Mouse (Mus musculus) megakaryocyte-erythroid progenitor cell, adult 5-6 weeks (primary cell): ENCODE measurements around the gene Ubash3b. TPM values are rescaled to one million over a fixed set of nuclear protein-coding genes. Genes with fewer than 3 reads are reported as not detected.
A peak's percentile ranks its signal among the peaks of the same experiment; 100 is the strongest.

Source experiments
- ATAC-seq: replicated peaks from 2 replicates; pipeline ENCODE4 v1.8.0; 2016; ENCODE audit warnings: mild to moderate bottlenecking, inconsistent platforms; ENCODE audit not compliant: severe bottlenecking, poor library complexity, low FRiP score, low TSS enrichment
- total RNA-seq, 2 experiments: library from RNA; stranded (forward) in 1 of 2; stranded (reverse) in 1 of 2; fragments of 200-1000, 215-1000 nt in 1 of 2; fragments of >200 nt in 1 of 2; fragmentation: Nextera tagmentation in 1 of 2; gene quantifications; 2 replicates each; pipeline ENCODE4 v1.2.3; 2014 to 2017

The Ubash3b gene
- total RNA-seq, 2 experiments from 2014 or later = 4.0 to 5.6 TPM

DNA sequence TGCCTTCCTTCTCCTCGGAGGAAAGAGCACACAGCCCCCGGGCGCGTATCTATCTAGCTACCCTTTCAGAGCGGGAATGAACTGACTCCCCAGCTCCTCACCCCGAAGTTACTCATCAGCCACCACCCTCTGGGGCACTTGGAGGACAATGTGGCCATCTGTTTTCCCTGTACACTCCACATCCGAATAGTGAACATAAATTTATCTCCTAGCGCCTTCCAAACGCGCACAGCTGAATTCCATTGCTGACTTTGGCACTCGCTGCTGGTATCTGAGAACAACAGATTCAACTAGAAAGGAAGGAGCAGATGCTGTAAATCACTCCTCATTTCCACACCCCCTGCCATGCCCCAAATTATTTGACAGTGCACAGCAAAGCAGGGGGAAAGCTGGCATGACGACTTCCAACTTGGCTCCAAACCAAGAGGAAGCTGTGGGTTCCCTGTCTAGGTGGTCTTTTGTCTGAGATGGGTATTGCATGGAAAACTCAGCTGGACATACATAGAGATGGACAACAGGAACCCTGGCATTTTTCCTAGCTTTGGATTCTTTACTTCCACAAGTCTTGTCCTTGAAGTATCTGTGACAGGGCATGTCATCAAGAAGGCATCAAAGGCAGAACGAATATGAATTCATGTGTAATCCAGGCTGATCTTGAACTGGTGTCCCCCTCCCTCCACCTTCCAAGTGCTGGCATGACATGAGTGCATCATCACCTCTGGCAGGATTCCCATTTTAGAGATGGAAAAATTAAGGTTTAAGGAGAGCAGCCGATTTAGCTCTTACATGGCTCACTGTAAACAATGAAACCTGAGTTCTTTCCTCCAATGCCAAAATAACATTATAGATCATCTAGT, 52.9 kb downstream of the Ubash3b start:
- peak; percentile 29; the same call in 1 of the 2 replicates for ATAC-seq

DNA sequence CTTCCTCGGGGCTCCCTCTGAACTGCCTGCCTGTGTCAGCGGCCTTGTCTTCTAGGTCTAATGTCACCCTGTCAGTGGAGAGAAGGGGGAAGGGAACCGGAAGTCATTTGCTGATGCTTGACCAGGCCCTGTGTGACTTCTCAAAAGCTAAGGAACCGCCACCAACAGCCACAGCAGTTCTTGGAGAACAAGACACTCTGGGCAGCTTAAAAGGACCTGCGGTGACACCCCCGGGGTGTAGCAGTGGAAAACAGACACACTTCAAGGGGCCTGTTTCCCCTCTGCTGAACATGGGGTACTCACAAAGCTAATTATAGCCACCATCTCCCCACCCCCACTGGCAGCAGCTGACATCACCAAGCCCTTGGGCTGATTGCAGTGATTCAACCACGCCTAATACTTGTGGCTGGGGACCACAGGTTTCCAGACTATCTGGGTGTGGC, 56.3 kb downstream of the Ubash3b start:
- ATAC-seq = no peak

DNA sequence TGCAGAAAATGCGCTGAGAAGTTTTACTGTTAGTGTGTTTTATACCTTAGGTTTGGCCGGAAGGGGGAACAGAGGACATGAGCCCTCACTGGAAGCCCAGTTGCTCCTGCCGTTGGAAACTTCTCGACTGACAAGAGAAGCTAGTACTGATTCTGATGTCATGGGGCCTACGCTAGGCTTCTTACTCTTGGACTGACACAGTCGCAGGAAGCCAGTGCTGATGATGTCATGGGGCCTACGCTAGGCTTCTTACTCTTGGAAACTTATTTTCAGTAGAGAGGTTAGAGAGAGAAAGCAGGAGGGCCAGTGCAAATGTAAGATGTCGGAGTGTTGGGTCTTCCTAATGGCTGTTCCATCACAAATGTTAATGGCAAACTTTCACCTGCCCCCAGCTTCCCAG, 57.8 kb downstream of the Ubash3b start:
- no peak for ATAC-seq

DNA sequence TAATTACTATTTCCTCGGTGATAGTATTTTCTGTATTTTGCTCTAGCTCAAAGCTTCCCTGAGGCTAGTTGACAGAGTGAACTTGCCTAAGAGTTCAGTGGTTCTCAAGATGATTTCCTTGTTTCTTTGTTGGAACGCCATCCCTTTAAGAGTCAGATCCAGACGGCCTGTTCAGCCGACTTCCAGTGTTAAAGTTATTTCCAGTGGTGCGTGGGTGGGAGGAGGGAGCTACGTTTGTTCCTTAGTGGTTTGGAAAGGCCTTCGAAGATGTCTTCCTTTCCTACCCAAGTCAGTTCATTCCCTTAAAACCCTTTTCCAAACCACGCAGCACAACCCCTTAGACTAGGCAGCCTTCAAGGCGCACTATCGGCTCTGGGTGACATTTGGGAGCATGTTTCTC, 58.9 kb downstream of the Ubash3b start:
- no peak for ATAC-seq

DNA sequence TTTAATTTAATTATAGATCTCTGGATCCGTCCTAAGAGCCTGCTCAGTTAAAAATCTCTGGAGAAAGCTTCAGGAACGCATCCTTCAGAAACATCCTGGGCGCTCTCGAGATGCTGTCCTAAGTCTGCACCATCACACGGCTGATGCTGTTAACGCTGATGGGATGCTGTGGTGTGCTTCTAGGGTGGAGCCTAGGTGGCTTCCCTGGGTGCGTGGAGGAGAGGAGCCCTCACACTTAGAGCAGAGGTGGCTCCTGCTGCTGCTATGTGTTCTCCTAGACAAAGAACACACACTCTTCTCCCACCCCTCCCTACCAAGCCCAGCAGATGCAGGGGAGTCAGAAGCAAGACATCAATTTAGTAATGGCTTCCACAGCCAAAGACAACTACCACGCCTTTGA, 61.6 kb downstream of the Ubash3b start:
- no peak for ATAC-seq

DNA sequence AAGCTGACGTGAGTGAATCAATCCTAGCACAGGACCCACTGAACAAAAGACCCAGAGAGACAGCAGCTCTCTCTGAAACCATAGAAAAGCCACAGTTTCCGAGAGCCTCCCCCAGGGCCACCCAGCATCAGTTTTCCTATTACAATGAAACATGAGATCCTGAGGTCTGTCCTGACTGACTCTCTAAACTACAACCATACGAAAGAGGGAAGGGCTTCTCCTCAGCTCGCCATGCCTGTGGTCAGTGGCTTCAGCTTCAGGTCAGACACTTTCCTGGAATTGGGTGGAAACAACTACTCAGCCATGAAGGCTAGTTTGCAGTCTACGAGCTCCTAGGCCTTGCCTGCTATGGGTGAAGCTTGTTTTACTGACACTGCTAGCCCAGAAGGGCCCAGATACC, 62.4 kb downstream of the Ubash3b start:
- ATAC-seq = no peak

DNA sequence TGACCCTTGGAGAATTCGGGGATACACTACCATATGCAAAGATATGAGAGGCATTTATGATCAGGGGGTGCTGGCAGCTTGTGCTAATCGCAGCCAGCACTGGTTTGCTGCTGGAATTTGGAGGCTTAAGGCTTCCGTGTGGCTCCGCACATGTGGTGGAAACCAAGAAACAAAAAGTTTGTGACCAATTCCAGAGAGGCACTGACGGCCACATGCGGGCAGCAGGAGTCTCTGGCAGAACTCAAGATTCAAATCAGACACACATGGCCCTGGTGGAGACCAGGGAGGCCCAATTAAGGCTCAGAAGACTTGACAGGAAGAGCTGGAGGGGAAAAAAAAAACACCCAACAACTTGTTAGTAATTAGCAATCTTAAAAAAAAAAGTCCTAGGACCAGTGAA, 63.4 kb downstream of the Ubash3b start:
- ATAC-seq = no peak

DNA sequence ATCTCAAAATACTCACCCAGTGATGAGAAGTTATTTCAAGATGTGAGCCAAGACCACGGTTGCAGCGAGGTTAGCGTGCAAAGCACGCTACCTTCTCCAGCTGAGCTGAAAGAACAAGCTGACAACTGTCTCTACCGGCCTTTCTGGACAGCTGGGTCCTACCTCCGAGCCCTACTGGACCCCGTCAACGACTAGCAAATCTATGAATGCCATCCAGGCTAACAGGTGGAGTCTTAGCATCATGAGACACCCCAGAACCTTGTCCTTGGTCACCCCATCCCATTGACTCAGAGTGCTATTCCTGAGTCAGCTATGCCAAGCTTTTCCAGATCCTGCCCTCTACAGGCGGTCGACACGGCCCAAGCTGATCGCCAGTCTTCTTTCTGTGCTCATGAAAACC, 69.5 kb downstream of the Ubash3b start:
- no peak for ATAC-seq

DNA sequence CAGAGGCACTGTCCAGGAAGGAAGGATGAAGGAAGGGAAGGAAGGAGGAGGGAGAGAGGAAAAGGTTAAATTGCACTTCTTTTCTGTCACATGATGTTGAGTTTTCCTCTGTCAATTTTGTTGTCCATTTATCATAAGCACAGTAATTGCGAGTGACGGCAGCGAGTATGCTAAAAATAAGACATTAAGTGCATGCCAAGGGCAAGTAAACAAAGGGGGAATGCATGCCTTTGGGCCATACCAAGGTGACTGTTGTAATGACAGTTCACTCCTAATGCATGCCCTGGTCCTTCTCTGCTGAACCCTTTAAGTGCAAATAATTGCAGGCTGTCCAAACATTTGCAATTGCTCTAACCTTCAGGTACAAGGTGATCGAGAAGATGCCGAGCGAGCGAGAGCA, 70.3 kb downstream of the Ubash3b start:
- no peak for ATAC-seq

DNA sequence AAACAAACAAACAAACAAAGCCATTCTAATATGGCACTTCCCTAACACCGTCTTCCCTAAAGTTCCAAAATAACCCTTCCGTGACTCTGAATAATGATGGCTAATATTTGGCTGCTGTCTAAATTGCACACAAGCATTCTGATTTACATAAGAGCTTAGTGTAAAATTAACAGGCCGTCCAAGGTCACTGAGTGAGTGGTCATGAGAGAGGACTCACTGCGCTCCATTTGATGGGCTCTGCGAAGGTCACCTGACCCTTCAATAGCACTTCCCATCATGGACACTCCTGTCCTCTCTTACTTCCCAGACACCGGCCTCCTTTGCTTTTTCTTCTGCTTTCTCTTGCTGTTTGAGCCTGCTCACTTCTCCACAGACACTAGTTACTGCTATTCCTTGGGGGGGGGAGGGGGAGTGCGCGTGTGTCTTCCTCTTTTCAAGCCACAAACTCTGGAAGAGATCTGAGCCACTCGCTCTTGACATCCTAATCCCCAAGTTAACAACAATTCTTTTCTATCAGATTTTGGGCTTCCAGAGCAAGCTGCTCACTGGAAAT, 73.6 kb downstream of the Ubash3b start:
- no peak for ATAC-seq

DNA sequence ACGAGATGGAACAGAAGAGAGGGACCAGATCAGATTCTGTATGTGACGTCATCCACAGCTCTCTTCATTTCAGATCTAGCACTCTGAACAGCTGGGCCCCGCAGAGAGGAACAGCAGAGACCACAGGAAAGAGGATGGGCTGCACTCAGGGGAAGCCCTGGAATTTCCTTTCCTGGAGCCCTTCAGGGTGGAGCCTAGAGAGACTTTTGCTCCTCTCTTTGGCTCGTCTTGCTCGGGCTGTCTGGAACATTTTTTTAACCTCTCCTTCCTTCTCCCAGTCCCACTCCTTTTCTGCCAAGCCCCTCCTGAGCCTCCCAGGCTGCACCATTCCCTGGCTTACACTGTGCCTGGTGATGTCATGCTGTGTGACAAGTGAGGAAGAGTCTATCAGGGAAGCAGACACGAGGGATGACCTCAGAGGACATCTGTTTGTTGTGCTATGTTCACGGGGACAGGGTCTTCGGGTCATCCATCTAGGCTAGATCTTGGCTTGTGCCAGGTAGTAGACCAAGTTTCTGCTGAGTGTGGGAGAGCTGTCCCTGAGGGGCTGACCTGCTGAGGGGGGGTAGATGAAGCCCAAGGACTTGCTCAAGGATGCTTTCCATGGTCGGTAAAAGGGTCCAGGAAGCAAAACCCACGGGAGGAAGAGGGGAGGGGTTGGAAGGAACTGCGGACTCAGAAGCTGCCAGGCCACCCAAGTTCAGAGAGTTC, 77.2 kb downstream of the Ubash3b start:
- ATAC-seq = no peak

DNA sequence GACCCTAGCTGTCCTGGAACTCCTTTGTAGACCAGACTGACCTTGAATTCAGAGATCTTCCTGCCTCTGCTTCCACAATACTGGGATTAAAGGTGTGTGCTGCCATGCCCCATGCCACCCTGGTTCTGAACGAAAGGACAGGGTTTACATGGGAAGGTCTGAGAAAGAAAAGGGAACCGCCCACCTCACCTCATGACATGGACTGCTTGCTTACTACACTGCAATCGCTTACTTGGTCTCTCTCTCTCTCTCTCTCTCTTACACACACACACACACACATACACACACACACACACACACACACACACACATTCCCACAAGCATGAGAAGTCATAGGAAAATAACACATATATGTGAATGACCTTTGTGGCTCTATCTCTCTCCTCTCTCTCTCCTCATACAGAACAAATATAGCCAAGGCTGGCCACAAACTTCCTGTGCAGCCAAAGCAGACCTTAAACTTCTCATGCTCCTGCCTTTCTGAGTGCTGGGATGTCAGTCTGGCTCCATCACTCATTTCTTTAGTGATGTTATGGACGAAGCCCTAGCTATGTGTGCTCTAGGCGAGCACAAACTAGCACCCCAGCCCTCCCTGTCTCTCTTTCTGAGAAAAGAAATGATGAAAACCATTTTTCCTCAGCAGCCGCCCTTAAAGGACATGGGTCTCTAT, 78.0 kb downstream of the Ubash3b start:
- no peak for ATAC-seq

DNA sequence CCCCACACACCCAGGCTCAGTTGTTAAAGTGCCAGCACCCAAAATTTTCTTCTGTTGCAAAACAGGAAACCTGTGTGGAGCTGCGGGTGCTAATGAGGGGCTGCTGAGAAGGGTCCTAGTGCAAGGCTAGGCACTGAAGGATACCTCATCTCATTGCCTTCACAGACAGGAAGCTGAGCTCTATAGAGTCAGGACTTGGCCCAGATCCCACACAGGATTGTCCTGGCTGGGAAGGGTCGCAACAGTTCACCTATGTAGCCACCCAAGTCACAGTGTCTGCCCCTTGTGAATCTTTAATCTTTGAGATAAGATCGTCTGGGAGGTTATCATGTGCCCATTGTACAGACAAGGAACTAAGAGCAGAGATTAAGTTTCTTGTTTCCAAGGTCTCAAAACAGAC, 78.6 kb downstream of the Ubash3b start:
- no peak for ATAC-seq

DNA sequence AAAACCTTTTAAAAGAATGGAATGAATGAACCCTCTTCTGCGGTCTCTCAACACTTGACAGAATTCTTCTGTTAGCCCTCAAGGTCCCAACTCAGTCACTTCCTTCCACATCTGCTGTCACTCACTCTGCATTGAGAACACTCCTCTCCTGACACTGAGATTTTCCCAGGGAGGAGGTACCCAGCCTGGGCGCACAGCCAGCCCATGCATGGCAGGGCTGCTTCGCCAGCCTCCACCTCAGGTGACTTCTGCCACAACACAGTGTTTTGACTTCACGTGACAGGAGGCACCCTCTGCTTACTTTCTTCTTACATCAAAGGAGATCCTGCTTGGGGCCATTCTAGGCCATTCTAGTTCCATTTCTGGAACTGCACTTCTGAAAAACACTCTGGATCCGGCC, 80.6 kb downstream of the Ubash3b start:
- ATAC-seq = 0 out of 2 replicates have a peak, but pooled peaks have one; percentile 42

DNA sequence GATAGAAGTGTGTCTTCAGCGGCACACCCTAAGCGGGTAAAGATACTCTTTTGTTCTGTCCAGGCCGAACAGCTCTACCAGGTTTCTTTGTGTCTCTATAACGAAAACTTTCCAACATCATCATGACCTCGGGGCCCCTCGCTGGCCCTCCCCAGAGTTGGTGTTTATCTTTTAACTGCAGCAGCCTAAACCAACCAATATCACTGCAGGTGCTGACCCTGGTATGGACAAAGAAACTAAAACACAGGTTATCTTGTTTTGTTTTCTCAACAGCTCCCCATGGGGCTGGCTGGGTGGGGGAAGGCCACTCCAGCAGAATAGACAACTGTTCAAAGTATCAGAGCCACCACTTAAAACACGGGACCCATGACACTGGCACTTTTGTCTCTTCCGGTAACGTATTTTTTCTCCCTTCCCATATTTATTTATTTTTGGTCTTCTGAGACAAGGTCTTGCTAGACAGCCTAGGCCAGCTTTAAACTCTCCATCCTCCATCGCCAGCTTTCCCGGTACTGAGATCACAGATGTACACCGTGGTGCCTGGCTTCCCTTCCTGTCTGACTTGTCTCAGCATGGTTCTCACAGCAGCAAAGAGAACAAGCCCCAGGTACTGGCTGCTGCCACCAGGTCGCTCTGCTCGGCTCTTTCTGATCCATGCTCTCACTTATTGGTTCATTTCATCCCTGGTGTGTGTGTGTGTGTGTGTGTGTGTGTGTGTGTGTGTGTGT, 81.9 kb downstream of the Ubash3b start:
- peak; percentile 81 for ATAC-seq

DNA sequence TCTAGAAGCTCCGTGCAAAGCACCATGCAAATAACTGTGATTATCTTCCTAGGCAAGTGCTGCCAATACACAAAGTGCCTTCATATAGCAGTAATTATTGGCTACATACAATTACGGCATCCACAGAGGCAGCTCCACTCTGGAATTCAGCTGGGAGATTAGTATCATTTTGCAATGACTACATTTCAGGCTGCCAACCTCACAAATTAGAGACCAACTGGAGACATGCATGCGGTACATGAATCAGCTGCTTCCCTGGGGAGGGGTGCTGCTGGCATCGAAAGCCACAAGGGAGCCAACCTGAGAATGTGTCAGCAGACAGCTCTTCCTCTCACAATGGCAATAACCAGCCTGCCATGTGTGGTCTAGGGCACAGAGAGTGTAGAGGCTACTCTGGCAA, 83.3 kb downstream of the Ubash3b start:
- no peak for ATAC-seq

DNA sequence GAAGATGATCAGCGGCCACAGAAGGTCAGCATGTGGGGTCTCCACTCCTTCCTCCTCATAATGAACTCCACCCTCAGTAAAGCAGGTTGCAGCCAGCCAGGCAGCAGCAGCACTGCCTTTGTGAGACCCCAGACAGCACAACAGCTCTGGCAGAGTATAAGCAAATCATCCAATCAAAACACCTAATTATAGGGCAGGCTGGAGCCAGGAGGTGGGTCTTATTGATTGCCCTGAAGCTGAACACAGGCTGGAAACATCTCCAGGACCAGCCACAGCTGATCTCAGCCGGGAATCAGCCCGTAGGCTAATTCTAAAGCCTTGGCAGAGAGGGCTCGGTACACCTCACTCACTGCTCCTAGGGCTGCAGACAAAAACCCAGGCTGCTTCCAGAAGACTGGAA, 85.3 kb downstream of the Ubash3b start:
- ATAC-seq = no peak

DNA sequence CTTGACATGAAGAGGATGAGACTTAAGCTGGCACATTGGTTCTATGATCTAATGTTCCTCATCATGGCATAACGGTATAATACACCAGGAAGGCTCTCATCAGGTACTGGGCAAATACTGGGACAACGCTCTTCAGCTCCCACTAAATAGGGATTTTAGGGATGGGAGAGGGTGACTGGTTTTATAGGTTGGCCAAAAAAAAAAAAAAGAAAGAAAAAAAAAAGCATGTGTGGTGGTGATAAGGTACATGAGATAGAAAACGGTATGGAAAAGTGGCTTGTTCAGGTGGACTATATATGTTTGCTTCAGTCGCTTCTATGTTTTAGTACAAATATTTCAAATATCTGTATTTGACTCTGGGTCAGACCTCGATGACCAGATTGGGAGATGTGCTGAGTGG, 86.0 kb downstream of the Ubash3b start:
- no peak for ATAC-seq

DNA sequence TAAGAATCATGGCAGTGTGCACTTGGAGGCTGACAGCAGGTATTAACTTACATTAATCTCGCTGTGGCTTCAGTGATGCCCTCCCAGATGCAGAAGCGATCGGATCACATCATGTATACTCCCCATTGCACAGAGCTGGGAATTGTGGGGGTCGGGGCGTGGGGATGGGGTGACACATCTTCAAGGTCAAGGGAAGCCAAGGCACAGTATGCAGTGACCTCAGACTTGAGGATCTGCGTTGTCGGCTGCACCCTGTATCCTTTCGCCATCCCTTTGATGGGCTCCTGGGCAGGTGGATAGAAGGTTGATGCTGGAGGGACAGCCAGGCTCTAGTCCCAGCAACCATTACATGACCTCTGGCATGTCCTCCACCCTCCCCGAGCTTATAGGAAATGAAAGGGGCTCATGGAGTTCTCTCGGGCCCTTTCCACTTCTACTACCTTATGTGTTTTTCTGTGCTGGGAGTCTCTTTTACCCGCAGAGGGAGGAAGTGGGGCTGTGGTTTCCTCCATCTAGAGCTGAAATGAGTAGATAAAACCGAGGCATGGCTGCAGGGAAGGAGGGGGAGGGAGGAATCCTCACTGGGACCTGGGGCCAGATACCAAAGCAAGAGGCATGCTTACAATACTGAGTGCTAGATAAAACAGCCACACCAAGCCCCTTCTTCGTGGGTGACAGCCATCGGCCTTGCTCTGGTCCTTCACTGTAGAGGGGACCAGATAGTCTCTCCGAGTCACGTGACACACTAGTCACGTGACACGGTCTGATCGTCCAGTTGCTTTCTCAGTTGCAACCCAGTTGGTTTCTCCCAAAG, 88.1 kb downstream of the Ubash3b start:
- ATAC-seq = peak; percentile 87
